Mouse (Mus musculus) forebrain, embryonic 11.5 days (tissue): ENCODE measurements at regions not wholly inside any gene's neighbourhood (a gene's known extent, or its start where the extent isn't known, plus 50 kb on each side); places are given as distances from the start of the nearest gene placed in this dataset.

ENCODE experiments used
- ATAC-seq: fragments of 200-750 bp; cut with Nextera tagmentation; replicated peaks from 2 replicates; pipeline ENCODE4 v1.8.0; 2017; ENCODE audit warnings: moderate TSS enrichment; ENCODE audit not compliant: low FRiP score
- DNase-seq: peaks from one replicate; pipeline ENCODE4 v3.0.0-alpha.2; 2017; ENCODE audit warnings: low spot score
- H3K27ac ChIP-seq: fragments of 300-500 bp; sonication (generic); 2 replicates; pipeline ENCODE4 v1.5.1; 2014; ENCODE audit warnings: low read depth, low read length
- H3K27me3 ChIP-seq: fragments of 300-500 bp; sonication (generic); 2 replicates; pipeline ENCODE4 v1.6.1; 2014; ENCODE audit warnings: mild to moderate bottlenecking, low read length, mixed read lengths; ENCODE audit not compliant: control insufficient read depth, insufficient read depth
- H3K36me3 ChIP-seq: fragments of 300-500 bp; sonication (generic); 2 replicates; pipeline ENCODE4 v1.6.1; 2014; ENCODE audit warnings: mild to moderate bottlenecking, low read length, moderate library complexity, mixed read lengths; ENCODE audit not compliant: control insufficient read depth, insufficient read depth
- H3K4me1 ChIP-seq: fragments of 300-500 bp; sonication (generic); replicated peaks from 2 replicates; pipeline ENCODE4 v1.6.1; 2014; ENCODE audit warnings: low read length, mixed read lengths; ENCODE audit not compliant: control insufficient read depth, insufficient read depth
- H3K4me2 ChIP-seq: fragments of 300-500 bp; sonication (generic); 2 replicates; pipeline ENCODE4 v1.6.1; 2014; ENCODE audit warnings: low read depth, mild to moderate bottlenecking, low read length, moderate library complexity, mixed read lengths; ENCODE audit not compliant: severe bottlenecking
- H3K4me3 ChIP-seq: fragments of 300-500 bp; sonication (generic); 2 replicates; pipeline ENCODE4 v1.5.1; 2014; ENCODE audit warnings: low read depth, low read length
- H3K9ac ChIP-seq: fragments of 300-500 bp; sonication (generic); 2 replicates; pipeline ENCODE4 v1.6.1; 2014; ENCODE audit warnings: low read length
- H3K9me3 ChIP-seq: fragments of 300-500 bp; sonication (generic); 2 replicates; pipeline ENCODE4 v1.6.1; 2016; ENCODE audit warnings: low read length, mixed read lengths; ENCODE audit not compliant: control insufficient read depth
- WGBS: fragments of 180-500 bp; shearing (Covaris S2); extraction: QIAGEN DNeasy Blood & Tissue Kit; methylation state at CpG from one replicate; pipeline ENCODE4 v1.1.7; 2014; 5-methylcytosine and 5-hydroxymethylcytosine counted together

GRCm38 (mm10) chr10:126380381-126380780 lies 414.4 kb downstream of the Lrig3 start:
- DNase-seq = no peak
- no peaks in the 10 kb centered on the region for H3K9me3 ChIP-seq
- no peaks in the 10 kb centered on the region for H3K27me3 ChIP-seq
- H3K9ac ChIP-seq = no peak overlapping the region
- no peak for ATAC-seq
- no peaks in the 10 kb centered on the region for H3K36me3 ChIP-seq
- 87% methylated on average over 2 of the region's 2 CpGs for WGBS
- no peak overlapping the region for H3K27ac ChIP-seq
- no peak overlapping the region for H3K4me2 ChIP-seq
- H3K4me1 ChIP-seq = no peaks in the 10 kb centered on the region; the same call in 1 of the 2 replicates
- no peak overlapping the region for H3K4me3 ChIP-seq

- WGBS = 40% methylated on average over 6 of the region's 6 CpGs
- no peak overlapping the region for H3K27ac ChIP-seq
- no peaks in the 10 kb centered on the region; the same call in 1 of the 2 replicates for H3K4me1 ChIP-seq
- no peak overlapping the region for H3K9ac ChIP-seq
- DNase-seq = no peak
- no peaks in the 10 kb centered on the region for H3K27me3 ChIP-seq
- no peaks in the 10 kb centered on the region for H3K36me3 ChIP-seq
- no peaks in the 10 kb centered on the region for H3K9me3 ChIP-seq
- no peak overlapping the region for H3K4me3 ChIP-seq
- 0 out of 2 replicates have a peak, but pooled peaks have one; percentile 53 for ATAC-seq
- no peak overlapping the region for H3K4me2 ChIP-seq
Measured at GRCm38 (mm10) chr10:126379239-126379638, 413.3 kb downstream of the Lrig3 start.

GRCm38 (mm10) chr10:126373906-126374305 lies 407.9 kb downstream of the Lrig3 start:
- no peak overlapping the region for H3K9ac ChIP-seq
- no peak overlapping the region for H3K4me3 ChIP-seq
- no peak overlapping the region for H3K27ac ChIP-seq
- ATAC-seq (no peak), DNase-seq (no peak)
- H3K27me3 ChIP-seq = no peaks in the 10 kb centered on the region
- no peaks in the 10 kb centered on the region; the same call in 1 of the 2 replicates for H3K4me1 ChIP-seq
- H3K4me2 ChIP-seq = no peak overlapping the region
- no peaks in the 10 kb centered on the region for H3K9me3 ChIP-seq
- no peaks in the 10 kb centered on the region for H3K36me3 ChIP-seq
- 69% methylated on average over 6 of the region's 6 CpGs for WGBS

GRCm38 (mm10) chr10:126371881-126372280 lies 405.9 kb downstream of the Lrig3 start:
- H3K27ac ChIP-seq = no peak overlapping the region
- H3K9ac ChIP-seq = no peak overlapping the region
- no peak overlapping the region for H3K4me3 ChIP-seq
- H3K27me3 ChIP-seq = no peaks in the 10 kb centered on the region
- H3K9me3 ChIP-seq = no peaks in the 10 kb centered on the region
- no peaks in the 10 kb centered on the region for H3K36me3 ChIP-seq
- no peaks in the 10 kb centered on the region for H3K4me1 ChIP-seq
- ATAC-seq = no peak
- no peak for DNase-seq
- no peak overlapping the region for H3K4me2 ChIP-seq
- 90% methylated on average over 6 of the region's 6 CpGs for WGBS

- ATAC-seq (no peak), DNase-seq (no peak)
- Histone ChIP-seq H3K9me3 (no peaks in the 10 kb centered on the region), H3K4me2 (no peak overlapping the region), H3K9ac (no peak overlapping the region), H3K27ac (no peak overlapping the region), H3K4me3 (no peak overlapping the region), H3K27me3 (no peaks in the 10 kb centered on the region), H3K4me1 (no peaks in the 10 kb centered on the region), H3K36me3 (no peaks in the 10 kb centered on the region)
- 85% methylated on average over 11 of the region's 11 CpGs for WGBS
Measured at GRCm38 (mm10) chr10:126349076-126349475, 383.1 kb downstream of the Lrig3 start.

GRCm38 (mm10) chr10:126337426-126337825 lies 371.5 kb downstream of the Lrig3 start:
- DNase-seq = no peak
- no peak overlapping the region for H3K27ac ChIP-seq
- no peaks in the 10 kb centered on the region for H3K27me3 ChIP-seq
- no peak overlapping the region for H3K9ac ChIP-seq
- 77% methylated on average over 4 of the region's 4 CpGs for WGBS
- H3K4me2 ChIP-seq = no peak overlapping the region
- H3K9me3 ChIP-seq = no peaks in the 10 kb centered on the region; the same call in 1 of the 2 replicates
- H3K4me3 ChIP-seq = no peak overlapping the region
- no peak for ATAC-seq
- H3K36me3 ChIP-seq = no peaks in the 10 kb centered on the region
- no peaks in the 10 kb centered on the region for H3K4me1 ChIP-seq

GRCm38 (mm10) chr10:126333786-126334185 lies 367.8 kb downstream of the Lrig3 start:
- no peaks in the 10 kb centered on the region for H3K4me1 ChIP-seq
- H3K9me3 ChIP-seq = no peaks in the 10 kb centered on the region; the same call in 1 of the 2 replicates
- H3K27me3 ChIP-seq = no peaks in the 10 kb centered on the region
- no peak overlapping the region for H3K4me2 ChIP-seq
- ATAC-seq = no peak
- H3K27ac ChIP-seq = no peak overlapping the region
- no peak overlapping the region for H3K4me3 ChIP-seq
- WGBS = 90% methylated on average over 5 of the region's 5 CpGs
- no peak overlapping the region for H3K9ac ChIP-seq
- H3K36me3 ChIP-seq = no peaks in the 10 kb centered on the region
- DNase-seq = no peak

GRCm38 (mm10) chr10:126330305-126330969 lies 364.5 kb downstream of the Lrig3 start:
- Histone ChIP-seq H3K4me1 (no peaks in the 10 kb centered on the region), H3K27ac (no peak overlapping the region), H3K27me3 (no peaks in the 10 kb centered on the region), H3K9ac (no peak overlapping the region), H3K9me3 (no peaks in the 10 kb centered on the region), H3K4me3 (no peak overlapping the region), H3K4me2 (peak overlapping the region; percentile 6; the same call in 1 of the 2 replicates), H3K36me3 (no peaks in the 10 kb centered on the region)
- peak; percentile 98 for ATAC-seq
- peak; percentile 95 for DNase-seq
- 7% methylated on average over 17 of the region's 17 CpGs for WGBS

- Histone ChIP-seq H3K36me3 (no peaks in the 10 kb centered on the region), H3K27ac (no peak overlapping the region), H3K9me3 (no peaks in the 10 kb centered on the region), H3K9ac (no peak overlapping the region), H3K27me3 (no peaks in the 10 kb centered on the region), H3K4me1 (no peaks in the 10 kb centered on the region), H3K4me3 (no peak overlapping the region), H3K4me2 (no peak overlapping the region)
- ATAC-seq (no peak), DNase-seq (no peak)
- WGBS = 90% methylated on average over 9 of the region's 9 CpGs
Measured at GRCm38 (mm10) chr10:126320831-126321230, 354.9 kb downstream of the Lrig3 start.
